Mouse (Mus musculus) left cerebral cortex, postnatal 10 days (tissue): ENCODE results near the gene Mtmr11. TPM values are rescaled to one million over a fixed set of nuclear protein-coding genes. Genes with fewer than 3 reads are reported as not detected.
"Not testable (repeated sequence)": the region's sequence is repeated elsewhere in the genome, so short reads cannot be mapped to it uniquely, and the experiment has no call there.

Experiments used
- DNase-seq, 2 experiments: peaks; one replicate each; pipeline ENCODE4 v3.0.0; 2021 to 2022; ENCODE audit warnings: low spot score in 2 of 2, mixed read lengths in 1 of 2; ENCODE audit errors: extremely low spot score in 1 of 2
- intact Hi-C: fragments of 180-260 bp; cut with DNase I; formaldehyde crosslinking; loops from one replicate; pipeline ENCODE4 v1.15.1; 2025
- total RNA-seq, 2 experiments: library from RNA; stranded (reverse); gene quantifications; 2 replicates each; pipeline ENCODE4 v1.2.3; 2021

Gene Mtmr11
- total RNA-seq, 2 experiments from 2014 or later = 5.3 to 6.7 TPM

- no peak for DNase-seq
- intact Hi-C loops = no loop called here
These were observed 9.3 kb downstream of the Mtmr11 start for GRCm38 (mm10) chr3:96170976-96171545.

GRCm38 (mm10) chr3:96171583-96172196 lies 9.9 kb downstream of the Mtmr11 start:
- intact Hi-C loops = no loop called here
- DNase-seq = no peak

- intact Hi-C loops = no loop called here
- DNase-seq = peak; percentile 83 to 90
These were observed 10.7 kb downstream of the Mtmr11 start, which contains the start of gene Sf3b4 for GRCm38 (mm10) chr3:96172197-96173178. TSS of gene Sf3b4 (plus strand) at chr3:96172332.

GRCm38 (mm10) chr3:96173185-96173584 lies 11.4 kb downstream of the Mtmr11 start:
- intact Hi-C loops = no loop called here
- DNase-seq = no peak

- DNase-seq, intact Hi-C loops: not testable (repeated sequence)
These were observed 12.2 kb downstream of the Mtmr11 start for GRCm38 (mm10) chr3:96174042-96174441.

GRCm38 (mm10) chr3:96175251-96175650 lies 13.4 kb downstream of the Mtmr11 start:
- DNase-seq = no peak
- intact Hi-C loops = no loop called here

GRCm38 (mm10) chr3:96178427-96178826 lies 16.6 kb downstream of the Mtmr11 start:
- intact Hi-C loops = no loop called here
- no peak for DNase-seq

GRCm38 (mm10) chr3:96178902-96179301 lies 17.1 kb downstream of the Mtmr11 start:
- intact Hi-C loops = no loop called here
- no peak for DNase-seq

GRCm38 (mm10) chr3:96179531-96179930 lies 17.7 kb downstream of the Mtmr11 start:
- intact Hi-C loops = no loop called here
- no peak for DNase-seq

GRCm38 (mm10) chr3:96180727-96181477 lies 19.1 kb downstream of the Mtmr11 start, which contains the start of gene Sv2a:
TSS of gene Sv2a (plus strand) at chr3:96181151.
- intact Hi-C loops = no loop called here
- DNase-seq = peak; percentile 71 to 89

GRCm38 (mm10) chr3:96181510-96182381 lies 19.9 kb downstream of the Mtmr11 start:
- intact Hi-C loops = no loop called here
- peak in 1 of 2 experiments; percentile 50 for DNase-seq

GRCm38 (mm10) chr3:96182382-96182776 lies 20.6 kb downstream of the Mtmr11 start:
- intact Hi-C loops = no loop called here
- no peak for DNase-seq

GRCm38 (mm10) chr3:96192977-96193376 lies 31.2 kb downstream of the Mtmr11 start:
- intact Hi-C loops = no loop called here
- DNase-seq = peak in 1 of 2 experiments; percentile 18

- intact Hi-C loops = no loop called here
- DNase-seq = no peak
These were observed 33.2 kb downstream of the Mtmr11 start for GRCm38 (mm10) chr3:96194966-96195365.

- DNase-seq = peak in 1 of 2 experiments; percentile 47
- intact Hi-C loops = no loop called here
These were observed 34.0 kb downstream of the Mtmr11 start for GRCm38 (mm10) chr3:96195616-96196313.

GRCm38 (mm10) chr3:96196437-96197128 lies 34.8 kb downstream of the Mtmr11 start:
- intact Hi-C loops = no loop called here
- no peak for DNase-seq
